Mouse (Mus musculus): Measurements from ENCODE around the gene Galnt17.

GRCm38 (mm10) chr5:131286680-131287079 is 21.6 kb downstream of the Galnt17 start:
- TF ChIP-seq CTCF (IDR thresholded peaks at IDR 0.05; ENCODE audit: low read depth, low read length) (no peak), POLR2A (IDR thresholded peaks at IDR 0.05; ENCODE audit: extremely low read depth, insufficient read depth, low read length) (no peak)

Data from liver, adult 2 months (tissue).